Mouse (Mus musculus): ENCODE results near the gene Snx14. TPM values are rescaled to one million over a fixed set of nuclear protein-coding genes. Genes with fewer than 3 reads are reported as not detected.

The Snx14 gene
- polyA plus RNA-seq, 1 experiment, result 15.8 TPM

DNA sequence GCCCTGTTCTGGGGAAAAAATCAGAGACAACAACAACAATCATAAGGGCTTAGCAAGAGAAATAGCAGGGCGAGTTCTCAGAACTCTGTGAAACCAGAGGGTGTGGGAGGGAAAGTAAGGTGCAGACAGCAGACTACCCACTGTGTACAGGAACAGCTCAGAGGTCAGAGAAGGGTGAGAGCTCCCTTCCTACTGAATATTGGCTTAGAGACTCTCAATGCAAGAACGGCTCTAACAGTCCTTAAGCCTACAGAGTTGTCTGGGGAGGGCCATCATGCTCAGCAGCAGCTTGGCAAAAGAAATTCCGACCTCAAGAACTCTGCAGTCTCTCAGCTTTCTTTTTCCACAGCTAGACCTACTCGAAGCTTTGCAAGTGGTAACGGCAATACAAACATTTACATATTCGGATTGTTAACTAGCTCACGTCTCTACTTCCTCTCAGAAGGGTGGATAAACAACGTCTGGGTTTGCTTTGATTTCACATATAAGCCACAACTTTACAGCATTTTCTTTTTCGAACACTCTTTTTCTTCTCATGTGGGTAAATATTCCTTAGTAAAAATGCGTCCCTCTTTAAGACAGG, 109.5 kb downstream of the Snx14 start:
- H3K4me3 ChIP-seq (ENCODE audit: control insufficient read depth, low read depth, low read length), result no peak overlapping the region
- H3K27ac ChIP-seq (ENCODE audit: control insufficient read depth, insufficient read depth, low read depth, low read length), result no peak overlapping the region
- TF ChIP-seq CTCF (IDR thresholded peaks at IDR 0.05; ENCODE audit: control insufficient read depth, insufficient read depth, insufficient replicate concordance, low read depth, low read length), result no peak
- no peak for TF ChIP-seq POLR2A (IDR thresholded peaks at IDR 0.05; ENCODE audit: control insufficient read depth, low read depth, low read length)
- H3K36me3 ChIP-seq (ENCODE audit: control insufficient read depth, insufficient read depth, low read length), result no peaks in the 10 kb centered on the region
- no peaks in the 10 kb centered on the region; the same call in 1 of the 2 replicates for H3K4me1 ChIP-seq (ENCODE audit: control insufficient read depth, insufficient read depth, low read length)
- no peaks in the 10 kb centered on the region for H3K27me3 ChIP-seq (ENCODE audit: control insufficient read depth, insufficient read depth, low read length)

DNA sequence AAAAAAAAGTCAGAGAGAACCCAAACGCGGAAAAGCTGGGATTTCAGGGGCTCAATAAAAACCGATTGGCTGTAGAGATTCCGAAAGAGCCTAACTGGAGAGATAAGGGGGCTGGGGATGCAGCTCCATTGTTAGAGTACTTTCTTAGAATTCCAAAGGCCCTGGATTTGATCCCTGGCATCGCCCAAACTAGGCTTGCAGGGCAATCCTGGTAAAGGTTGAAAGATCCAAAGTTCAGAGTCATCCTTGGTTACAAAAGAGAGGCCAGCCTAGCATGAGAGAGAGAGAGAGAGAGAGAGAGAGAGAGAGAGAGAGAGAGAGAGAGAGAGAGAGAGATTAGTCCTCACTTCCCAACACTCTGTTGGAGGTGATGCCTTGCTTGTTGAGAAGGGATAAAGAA, 110.1 kb downstream of the Snx14 start:
- H3K27me3 ChIP-seq (ENCODE audit: control insufficient read depth, insufficient read depth, low read length), result no peaks in the 10 kb centered on the region

DNA sequence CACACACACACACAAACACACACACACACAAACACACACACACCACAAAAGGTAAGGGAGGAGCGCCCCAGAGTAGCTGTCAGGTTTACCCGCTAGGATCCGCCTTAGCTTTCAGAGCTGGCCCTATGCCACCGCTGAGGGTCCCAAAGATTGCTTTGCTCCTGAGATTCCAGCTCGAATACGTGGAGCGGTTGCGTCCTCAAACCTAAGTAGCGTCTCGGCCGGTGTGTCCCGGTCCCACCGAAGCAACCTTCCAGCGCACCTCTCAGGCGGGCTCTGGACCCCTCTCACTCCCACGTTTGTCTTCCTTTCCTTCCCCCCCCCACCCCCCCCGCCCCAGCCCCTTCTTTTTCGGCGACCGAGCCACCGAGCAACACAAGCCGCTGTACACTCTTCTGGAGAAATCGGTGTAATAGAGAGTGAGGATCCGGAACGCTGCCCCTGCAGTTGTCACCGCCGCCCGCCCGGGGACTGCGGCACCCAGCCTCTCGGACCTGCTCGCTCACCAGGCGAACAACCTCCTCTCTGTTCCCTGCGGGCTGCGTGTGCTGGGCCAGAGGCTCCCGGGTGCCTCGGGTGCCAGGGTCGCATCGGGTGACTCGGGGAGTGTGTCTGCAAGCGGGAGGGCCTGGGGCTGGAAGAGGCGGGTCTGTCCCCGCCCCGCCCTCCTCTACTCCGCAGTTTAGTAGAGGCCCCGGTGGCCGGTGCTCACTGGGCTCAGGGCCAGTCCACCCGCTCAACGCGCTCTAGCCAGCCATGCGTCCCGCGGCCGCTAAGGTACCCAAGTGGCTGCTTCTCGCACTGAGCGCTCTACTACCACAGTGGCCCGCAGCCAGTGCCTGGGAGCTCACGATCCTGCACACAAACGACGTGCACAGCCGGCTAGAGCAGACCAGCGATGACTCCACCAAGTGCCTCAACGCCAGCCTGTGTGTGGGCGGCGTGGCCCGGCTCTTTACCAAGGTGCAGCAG, 111.5 kb downstream of the Snx14 start, which contains the start of gene Nt5e:
TSS of gene Nt5e (plus strand) at position 268 of the 972 bp plus-strand sequence.
- H3K27ac ChIP-seq (ENCODE audit: control insufficient read depth, insufficient read depth, low read depth, low read length), result peak within 1 kb of the TSS; percentile 5; the same call in 1 of the 2 replicates
- no peak for TF ChIP-seq POLR2A (IDR thresholded peaks at IDR 0.05; ENCODE audit: control insufficient read depth, low read depth, low read length)
- no peak for TF ChIP-seq CTCF (IDR thresholded peaks at IDR 0.05; ENCODE audit: control insufficient read depth, insufficient read depth, insufficient replicate concordance, low read depth, low read length)
- H3K36me3 ChIP-seq (ENCODE audit: control insufficient read depth, insufficient read depth, low read length), result no peaks in the 10 kb centered on the region
- no peaks in the 10 kb centered on the region; the same call in 1 of the 2 replicates for H3K4me1 ChIP-seq (ENCODE audit: control insufficient read depth, insufficient read depth, low read length)
- peak within 1 kb of the TSS; percentile 77 for H3K4me3 ChIP-seq (ENCODE audit: control insufficient read depth, low read depth, low read length)
- no peaks in the 10 kb centered on the region for H3K27me3 ChIP-seq (ENCODE audit: control insufficient read depth, insufficient read depth, low read length)

More for the DNA sequence above, 110.1 kb downstream of the Snx14 start:
- H3K27ac ChIP-seq (ENCODE audit: control insufficient read depth, insufficient read depth, low read depth, low read length), result no peak overlapping the region
- H3K4me1 ChIP-seq (ENCODE audit: control insufficient read depth, insufficient read depth, low read length), result no peaks in the 10 kb centered on the region; the same call in 1 of the 2 replicates
- no peak for TF ChIP-seq CTCF (IDR thresholded peaks at IDR 0.05; ENCODE audit: control insufficient read depth, insufficient read depth, insufficient replicate concordance, low read depth, low read length)
- no peak for TF ChIP-seq POLR2A (IDR thresholded peaks at IDR 0.05; ENCODE audit: control insufficient read depth, low read depth, low read length)
- H3K4me3 ChIP-seq (ENCODE audit: control insufficient read depth, low read depth, low read length), result no peak overlapping the region
- H3K36me3 ChIP-seq (ENCODE audit: control insufficient read depth, insufficient read depth, low read length), result no peaks in the 10 kb centered on the region

Other genes with a start within 250 kb of the Snx14 start
- 4.5 and 5.5 TPM in 2 replicates for gene Nt5e, start 111.8 kb downstream of the Snx14 start, polyA plus RNA-seq (2012; rRNA removed)
- gene Gm20537, start 17.7 kb upstream of the Snx14 start, polyA plus RNA-seq (2012; rRNA removed), result 1.1 and 1.7 TPM in 2 replicates
- 4.4 and 7.7 TPM in 2 replicates for gene Syncrip, start 43.6 kb upstream of the Snx14 start, polyA plus RNA-seq (2012; rRNA removed)
- 9.8 and 19.7 TPM in 2 replicates for gene Zfp949, start 109.1 kb upstream of the Snx14 start, polyA plus RNA-seq (2012; rRNA removed)
- gene Trim43a, start 141.9 kb upstream of the Snx14 start, polyA plus RNA-seq (2012; rRNA removed), result 0.10 TPM in 2 replicates

Measured in testis, adult 2 months (tissue).